Mouse (Mus musculus): ENCODE data around the gene Nphp4.

The Nphp4 gene

GRCm38 (mm10) chr4:152476427-152477023 lies at the start of gene Nphp4:
TSS of gene Nphp4 (plus strand) at chr4:152476706.
- DNase-seq (ENCODE audit: low spot score in 2 of 2), result peak; percentile 34 to 58

- no peak for DNase-seq (ENCODE audit: low spot score in 2 of 2)
These were observed 48.2 kb upstream of the Nphp4 start for GRCm38 (mm10) chr4:152428259-152428658.

GRCm38 (mm10) chr4:152432308-152432707 lies 44.2 kb upstream of the Nphp4 start:
- no peak for DNase-seq (ENCODE audit: low spot score in 2 of 2)

- peak; percentile 81 to 92 for DNase-seq (ENCODE audit: low spot score in 2 of 2)
These were observed 41.7 kb upstream of the Nphp4 start for GRCm38 (mm10) chr4:152434836-152435235.

GRCm38 (mm10) chr4:152435255-152435654 lies 41.3 kb upstream of the Nphp4 start:
- DNase-seq (ENCODE audit: low spot score in 2 of 2), result peak; percentile 54 to 74

- DNase-seq (ENCODE audit: low spot score in 2 of 2), result no peak
These were observed 35.6 kb upstream of the Nphp4 start for GRCm38 (mm10) chr4:152440882-152441281.

- DNase-seq (ENCODE audit: low spot score in 2 of 2), result no peak
These were observed 35.0 kb upstream of the Nphp4 start for GRCm38 (mm10) chr4:152441536-152441935.

- no peak for DNase-seq (ENCODE audit: low spot score in 2 of 2)
These were observed 30.3 kb upstream of the Nphp4 start for GRCm38 (mm10) chr4:152446178-152446577.

GRCm38 (mm10) chr4:152447731-152448665 lies 28.5 kb upstream of the Nphp4 start:
- DNase-seq (ENCODE audit: low spot score in 2 of 2), result no peak

- DNase-seq (ENCODE audit: low spot score in 2 of 2), result no peak
These were observed 27.9 kb upstream of the Nphp4 start for GRCm38 (mm10) chr4:152448666-152449018.

- no peak for DNase-seq (ENCODE audit: low spot score in 2 of 2)
These were observed 25.1 kb upstream of the Nphp4 start for GRCm38 (mm10) chr4:152451371-152451770.

- peak; percentile 47 to 81 for DNase-seq (ENCODE audit: low spot score in 2 of 2)
These were observed 23.4 kb upstream of the Nphp4 start for GRCm38 (mm10) chr4:152453079-152453478.

GRCm38 (mm10) chr4:152454153-152454552 lies 22.4 kb upstream of the Nphp4 start:
- DNase-seq (ENCODE audit: low spot score in 2 of 2), result no peak

GRCm38 (mm10) chr4:152456609-152457008 lies 19.9 kb upstream of the Nphp4 start:
- DNase-seq (ENCODE audit: low spot score in 2 of 2), result peak in 1 of 2 experiments; percentile 53

- no peak for DNase-seq (ENCODE audit: low spot score in 2 of 2)
These were observed 18.8 kb upstream of the Nphp4 start for GRCm38 (mm10) chr4:152457673-152458072.

GRCm38 (mm10) chr4:152462516-152462915 lies 14.0 kb upstream of the Nphp4 start:
- no peak for DNase-seq (ENCODE audit: low spot score in 2 of 2)

- no peak for DNase-seq (ENCODE audit: low spot score in 2 of 2)
These were observed 13.4 kb upstream of the Nphp4 start for GRCm38 (mm10) chr4:152463147-152463546.

- no peak for DNase-seq (ENCODE audit: low spot score in 2 of 2)
These were observed 11.4 kb upstream of the Nphp4 start for GRCm38 (mm10) chr4:152465116-152465515.

- no peak for DNase-seq (ENCODE audit: low spot score in 2 of 2)
These were observed 9.9 kb upstream of the Nphp4 start for GRCm38 (mm10) chr4:152466601-152467000.

- no peak for DNase-seq (ENCODE audit: low spot score in 2 of 2)
These were observed 8.6 kb upstream of the Nphp4 start for GRCm38 (mm10) chr4:152467951-152468350.

GRCm38 (mm10) chr4:152475941-152476340 lies 565 bp upstream of the Nphp4 start:
- DNase-seq (ENCODE audit: low spot score in 2 of 2), result no peak

GRCm38 (mm10) chr4:152477106-152477465 lies 580 bp downstream of the Nphp4 start:
- no peak for DNase-seq (ENCODE audit: low spot score in 2 of 2)
